Mouse (Mus musculus): ENCODE results near the gene 2310011J03Rik. TPM values are rescaled to one million over a fixed set of nuclear protein-coding genes. Genes with fewer than 3 reads are reported as not detected.

Gene 2310011J03Rik
- total and polyA plus RNA-seq, 3 experiments = 13.3 to 27.3 (median 14.5) TPM

GRCm38 (mm10) chr10:80344131-80344661 lies 23.9 kb upstream of the 2310011J03Rik start:
- H3K36me3 ChIP-seq (ENCODE audit: control insufficient read depth, insufficient read depth, low read length) = peaks cover 3% of the 10 kb centered on the region; the same call in 1 of the 2 replicates
- peaks cover 6% of the 10 kb centered on the region; the same call in 1 of the 2 replicates for H3K27me3 ChIP-seq (ENCODE audit: control insufficient read depth, insufficient read depth, low read length)
- H3K4me1 ChIP-seq (ENCODE audit: control insufficient read depth, insufficient read depth, low read length) = peaks cover 15% of the 10 kb centered on the region
- 0 out of 2 replicates have a peak overlapping the region, but pooled peaks have one; percentile 20 for H3K9ac ChIP-seq (ENCODE audit: low read depth, low read length)
- no peaks in the 10 kb centered on the region for H3K79me2 ChIP-seq (replicated peaks; ENCODE audit: control insufficient read depth, insufficient read depth, low read length)
- 18% methylated on average over 9 of the region's 9 CpGs for WGBS
- intact Hi-C loops (cut with DNase I) = no loop called here
- peak overlapping the region; percentile 77 for H3K27ac ChIP-seq
- no peak overlapping the region for H3K4me3 ChIP-seq
- TF ChIP-seq CTCF (IDR thresholded peaks at IDR 0.05) (no peak), EP300 (IDR thresholded peaks at IDR 0.05; ENCODE audit: insufficient read depth, low read depth, low read length) (no peak), POLR2A (IDR thresholded peaks at IDR 0.05; ENCODE audit: insufficient read depth, low read depth, low read length) (0 out of 2 replicates have a peak, but pooled peaks have one; percentile 33)
- peak; percentile 53 to 71 for DNase-seq

DNA sequence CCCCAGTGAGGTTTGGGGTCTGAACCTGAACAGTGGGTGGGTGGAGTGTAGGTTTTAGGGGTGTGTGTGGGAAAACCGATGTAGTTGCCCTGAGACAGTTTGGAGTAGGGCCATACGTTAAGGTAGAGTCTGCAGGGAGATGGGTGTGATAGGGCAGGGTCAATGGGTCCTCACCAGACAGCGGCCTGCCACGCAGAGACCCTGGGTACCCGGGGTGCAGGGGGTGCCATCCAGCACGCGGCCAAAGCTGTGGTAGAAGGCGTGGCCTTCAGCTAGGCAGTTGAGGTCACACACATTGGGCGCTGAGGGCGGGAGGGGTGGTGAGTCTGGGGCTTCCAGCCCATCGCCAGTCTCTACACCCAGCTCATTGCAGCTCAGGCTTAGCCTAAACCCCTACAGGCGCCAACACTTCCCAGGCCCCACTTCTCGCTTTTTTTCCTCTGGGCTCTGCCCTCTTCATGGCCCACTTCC lies 23.1 kb upstream of the 2310011J03Rik start:
- no peak for DNase-seq
- TF ChIP-seq POLR2A (IDR thresholded peaks at IDR 0.05; ENCODE audit: insufficient read depth, low read depth, low read length) (no peak), EP300 (IDR thresholded peaks at IDR 0.05; ENCODE audit: insufficient read depth, low read depth, low read length) (no peak)
- H3K27ac ChIP-seq = peak overlapping the region; percentile 77
- no peak overlapping the region for H3K9ac ChIP-seq (ENCODE audit: low read depth, low read length)
- H3K4me1 ChIP-seq (ENCODE audit: control insufficient read depth, insufficient read depth, low read length) = peaks cover 15% of the 10 kb centered on the region
- no peak overlapping the region for H3K4me3 ChIP-seq
- intact Hi-C loops (cut with DNase I) = no loop called here
- peaks cover 3% of the 10 kb centered on the region; the same call in 1 of the 2 replicates for H3K36me3 ChIP-seq (ENCODE audit: control insufficient read depth, insufficient read depth, low read length)
- no peaks in the 10 kb centered on the region for H3K79me2 ChIP-seq (replicated peaks; ENCODE audit: control insufficient read depth, insufficient read depth, low read length)
- H3K27me3 ChIP-seq (ENCODE audit: control insufficient read depth, insufficient read depth, low read length) = peaks cover 6% of the 10 kb centered on the region; the same call in 1 of the 2 replicates
- 56% methylated on average over 13 of the region's 13 CpGs for WGBS

DNA sequence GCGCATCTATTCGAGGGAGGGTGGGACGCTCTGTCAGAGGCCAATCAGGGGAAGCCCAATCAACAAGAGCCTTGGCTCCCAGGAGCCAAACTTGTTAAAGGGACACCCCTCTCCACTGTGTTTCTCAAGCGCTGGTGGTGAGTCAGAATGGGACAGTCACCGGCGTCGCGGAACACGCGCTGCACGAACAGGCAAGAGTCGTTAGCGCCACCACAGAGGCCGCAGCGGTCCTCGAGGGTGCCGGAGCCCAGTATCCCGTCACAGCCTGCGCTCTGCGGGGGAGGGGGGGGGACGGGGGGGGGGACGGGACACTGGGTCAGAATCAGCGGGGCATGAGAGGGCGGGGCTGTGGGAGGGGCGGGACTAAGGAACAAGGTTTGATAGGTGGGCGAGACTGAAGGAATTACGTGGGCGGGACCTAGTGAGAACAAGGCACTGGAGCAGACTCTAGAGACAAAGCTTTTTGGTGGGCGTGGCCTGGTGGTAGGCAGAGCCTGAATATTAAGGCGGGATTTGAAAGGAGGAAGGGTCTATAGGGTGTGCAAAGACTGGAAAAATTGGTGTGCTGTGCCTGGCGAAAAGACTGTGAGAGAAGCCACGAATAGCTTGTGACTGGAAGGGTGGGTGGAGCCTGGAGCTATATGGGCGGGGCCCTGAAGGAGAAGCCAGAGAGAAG lies 22.6 kb upstream of the 2310011J03Rik start:
- Histone ChIP-seq H3K4me1 (ENCODE audit: control insufficient read depth, insufficient read depth, low read length) (peaks cover 15% of the 10 kb centered on the region), H3K27ac (peak overlapping the region; percentile 77; the same call in 1 of the 2 replicates), H3K36me3 (ENCODE audit: control insufficient read depth, insufficient read depth, low read length) (peaks cover 3% of the 10 kb centered on the region; the same call in 1 of the 2 replicates), H3K79me2 (replicated peaks; ENCODE audit: control insufficient read depth, insufficient read depth, low read length) (no peaks in the 10 kb centered on the region), H3K27me3 (ENCODE audit: control insufficient read depth, insufficient read depth, low read length) (peaks cover 6% of the 10 kb centered on the region; the same call in 1 of the 2 replicates), H3K4me3 (no peak overlapping the region), H3K9ac (ENCODE audit: low read depth, low read length) (no peak overlapping the region)
- intact Hi-C loops (cut with DNase I) = no loop called here
- TF ChIP-seq POLR2A (IDR thresholded peaks at IDR 0.05; ENCODE audit: insufficient read depth, low read depth, low read length) = no peak
- no peak for TF ChIP-seq CTCF (IDR thresholded peaks at IDR 0.05)
- no peak for TF ChIP-seq EP300 (IDR thresholded peaks at IDR 0.05; ENCODE audit: insufficient read depth, low read depth, low read length)
- 5% methylated on average over 33 of the region's 33 CpGs for WGBS
- DNase-seq = peak in 1 of 2 experiments; percentile 46

DNA sequence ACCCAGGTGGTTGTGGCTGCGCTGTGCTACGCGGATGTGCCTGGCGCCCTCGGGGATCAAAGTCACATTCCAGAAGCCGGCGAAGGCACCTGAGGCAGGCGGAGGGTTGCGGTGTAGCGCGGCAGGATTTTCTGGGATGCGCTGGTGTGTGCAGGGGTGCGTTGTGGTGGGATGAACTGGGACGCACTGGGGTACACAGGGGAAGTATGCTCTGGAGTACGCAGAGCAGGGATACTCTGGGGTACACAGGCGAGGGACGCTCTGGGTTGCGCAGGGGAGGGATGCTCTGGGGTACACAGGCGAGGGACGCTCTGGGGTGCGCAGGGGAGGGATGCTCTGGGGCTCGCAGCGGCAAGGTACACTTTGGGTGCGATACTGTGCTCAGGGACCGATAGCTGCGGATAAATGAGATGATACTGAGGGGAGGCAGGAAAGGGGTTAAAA lies 22.0 kb upstream of the 2310011J03Rik start:
- Histone ChIP-seq H3K27ac (no peak overlapping the region), H3K9ac (ENCODE audit: low read depth, low read length) (0 out of 2 replicates have a peak overlapping the region, but pooled peaks have one; percentile 22), H3K79me2 (replicated peaks; ENCODE audit: control insufficient read depth, insufficient read depth, low read length) (no peaks in the 10 kb centered on the region), H3K4me3 (no peak overlapping the region), H3K27me3 (ENCODE audit: control insufficient read depth, insufficient read depth, low read length) (peaks cover 6% of the 10 kb centered on the region; the same call in 1 of the 2 replicates), H3K36me3 (ENCODE audit: control insufficient read depth, insufficient read depth, low read length) (peaks cover 3% of the 10 kb centered on the region; the same call in 1 of the 2 replicates), H3K4me1 (ENCODE audit: control insufficient read depth, insufficient read depth, low read length) (peaks cover 15% of the 10 kb centered on the region)
- 28% methylated on average over 26 of the region's 26 CpGs for WGBS
- no peak for DNase-seq
- TF ChIP-seq POLR2A (IDR thresholded peaks at IDR 0.05; ENCODE audit: insufficient read depth, low read depth, low read length) = no peak
- no peak for TF ChIP-seq EP300 (IDR thresholded peaks at IDR 0.05; ENCODE audit: insufficient read depth, low read depth, low read length)
- no peak for TF ChIP-seq CTCF (IDR thresholded peaks at IDR 0.05)
- intact Hi-C loops (cut with DNase I) = no loop called here

DNA sequence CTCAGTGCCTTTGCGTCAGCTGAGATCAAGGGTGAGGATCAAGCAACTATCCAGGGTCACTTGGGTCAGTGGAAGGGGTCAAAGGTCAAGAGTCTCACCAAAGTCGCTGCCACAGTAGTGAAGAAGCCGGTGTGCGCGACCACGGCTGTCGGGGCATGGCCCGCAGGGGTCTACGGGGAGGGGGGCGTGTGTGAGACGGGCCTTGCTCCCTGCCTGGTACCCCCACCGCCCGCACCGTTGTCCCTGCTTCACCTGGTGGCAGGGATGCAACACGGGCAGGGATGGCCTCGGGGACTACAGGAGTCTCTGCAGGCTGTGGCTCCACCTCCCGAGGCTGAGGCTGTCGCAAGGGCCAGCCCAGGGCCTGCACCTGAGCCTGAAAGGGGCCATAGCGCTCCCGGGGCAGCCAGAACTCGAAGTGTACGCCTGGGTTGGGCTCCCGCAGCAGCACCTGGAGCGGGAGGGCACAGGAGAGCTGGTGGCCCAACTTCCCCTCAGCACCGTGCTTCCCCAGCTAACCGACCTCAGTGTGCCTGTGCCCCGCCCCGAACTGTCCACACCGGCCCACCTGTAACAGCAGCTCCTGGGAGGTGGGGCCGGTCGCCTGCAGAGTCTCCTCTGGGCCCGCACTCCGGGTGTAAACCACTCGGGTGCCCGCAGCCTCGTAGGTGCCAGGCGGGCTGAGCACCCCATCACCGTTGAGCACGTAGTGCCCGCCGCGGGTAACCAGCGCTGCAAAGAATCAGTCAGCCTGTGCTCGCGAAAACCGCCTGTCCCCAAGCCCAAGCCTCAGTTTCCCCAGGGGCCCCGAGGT lies 21.4 kb upstream of the 2310011J03Rik start:
- intact Hi-C loops (cut with DNase I) = no loop called here
- Histone ChIP-seq H3K4me3 (no peak overlapping the region), H3K27me3 (ENCODE audit: control insufficient read depth, insufficient read depth, low read length) (peaks cover 6% of the 10 kb centered on the region; the same call in 1 of the 2 replicates), H3K27ac (no peak overlapping the region), H3K4me1 (ENCODE audit: control insufficient read depth, insufficient read depth, low read length) (peaks cover 15% of the 10 kb centered on the region), H3K9ac (ENCODE audit: low read depth, low read length) (no peak overlapping the region), H3K79me2 (replicated peaks; ENCODE audit: control insufficient read depth, insufficient read depth, low read length) (no peaks in the 10 kb centered on the region), H3K36me3 (ENCODE audit: control insufficient read depth, insufficient read depth, low read length) (peaks cover 3% of the 10 kb centered on the region; the same call in 1 of the 2 replicates)
- no peak for TF ChIP-seq EP300 (IDR thresholded peaks at IDR 0.05; ENCODE audit: insufficient read depth, low read depth, low read length)
- no peak for TF ChIP-seq CTCF (IDR thresholded peaks at IDR 0.05)
- no peak for TF ChIP-seq POLR2A (IDR thresholded peaks at IDR 0.05; ENCODE audit: insufficient read depth, low read depth, low read length)
- 39% methylated on average over 47 of the region's 47 CpGs for WGBS
- DNase-seq = no peak
